Mouse (Mus musculus) small intestine, adult 2 months (tissue): ENCODE measurements around the gene Cfap97.

Experiments used
- CTCF ChIP-seq: fragments of 200-500 bp; IDR thresholded peaks from 2 replicates; pipeline ENCODE4 v1.5.1; 2012; ENCODE audit warnings: low read depth, mild to moderate bottlenecking, control low read depth, inconsistent platforms, low read length, moderate library complexity, mixed read lengths; ENCODE audit not compliant: insufficient replicate concordance, insufficient read length; ENCODE audit errors: extremely low read depth
- POLR2A ChIP-seq: fragments of 200-500 bp; IDR thresholded peaks from 2 replicates; pipeline ENCODE4 v1.6.1; 2012; ENCODE audit warnings: low read depth, mild to moderate bottlenecking, control low read depth, inconsistent platforms, low read length, moderate library complexity

DNA sequence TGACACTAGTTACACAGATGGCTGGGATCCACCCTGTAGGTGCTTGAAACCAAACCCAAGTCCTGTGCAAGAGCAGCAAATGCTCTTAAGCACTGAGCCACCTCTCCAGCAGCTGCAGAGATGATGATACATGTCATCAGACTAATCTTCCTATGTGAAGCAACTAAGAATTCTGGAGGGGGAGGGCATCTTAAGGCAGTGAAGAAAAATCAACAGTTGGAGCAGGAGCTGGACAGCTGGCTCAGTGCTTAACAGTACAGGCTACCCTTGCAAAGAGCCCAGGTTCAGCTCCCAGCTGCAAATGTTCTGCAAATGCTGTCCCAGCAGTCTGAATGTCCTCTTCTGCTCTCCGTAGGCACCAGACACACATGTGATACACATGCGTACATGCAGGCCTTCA, 29.1 kb upstream of the Cfap97 start:
- TF ChIP-seq CTCF (no peak), POLR2A (no peak)
